Mouse (Mus musculus): ENCODE measurements around the gene Gm11568.
"Not testable (repeated sequence)": the region's sequence is repeated elsewhere in the genome, so short reads cannot be mapped to it uniquely, and the experiment has no call there.

The Gm11568 gene

DNA sequence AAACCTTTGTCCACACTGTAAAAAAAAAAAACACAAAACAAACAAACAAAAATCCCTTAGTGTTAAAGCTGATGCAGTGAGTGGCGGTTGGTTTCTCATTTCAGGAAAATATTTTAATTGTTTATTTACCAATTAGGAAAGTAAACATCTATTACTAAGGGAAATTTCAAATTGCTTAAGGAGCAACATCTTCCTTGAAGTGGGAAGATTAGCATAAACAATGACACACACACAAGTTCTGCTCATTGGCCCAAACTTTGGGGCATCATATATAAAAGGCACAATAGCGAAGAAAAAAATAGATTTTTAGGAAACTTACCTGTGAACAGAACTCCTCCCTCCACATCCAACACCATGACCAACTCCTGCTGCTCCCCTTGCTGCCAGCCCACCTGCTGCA, at the start of gene Gm11568:
TSS of gene Gm11568 (plus strand) at position 301 of the 400 bp plus-strand sequence.
- DNase-seq (ENCODE audit: low read depth): no peak

GRCm38 (mm10) chr11:99809792-99810191, 47.9 kb upstream of the Gm11568 start, which contains the start of gene Krtap4-13:
TSS of gene Krtap4-13 (minus strand) at chr11:99809892.
- DNase-seq (ENCODE audit: low read depth): not testable (repeated sequence)

GRCm38 (mm10) chr11:99815566-99815965, 42.2 kb upstream of the Gm11568 start, which contains the start of gene Gm11564:
TSS of gene Gm11564 (minus strand) at chr11:99815666.
- not testable (repeated sequence) for DNase-seq (ENCODE audit: low read depth)

- no peak for DNase-seq (ENCODE audit: low read depth)
Measured at GRCm38 (mm10) chr11:99837966-99838365, 19.8 kb upstream of the Gm11568 start, which contains the start of gene 2300003K06Rik. TSS of gene 2300003K06Rik (minus strand) at chr11:99838066.

- DNase-seq (ENCODE audit: low read depth): no peak
Measured at GRCm38 (mm10) chr11:99842185-99842584, 15.5 kb upstream of the Gm11568 start.

- DNase-seq (ENCODE audit: low read depth): no peak
Measured at GRCm38 (mm10) chr11:99846746-99847145, 11.0 kb upstream of the Gm11568 start.

GRCm38 (mm10) chr11:99851508-99851907, 6.2 kb upstream of the Gm11568 start, which contains the start of gene Krtap4-16:
TSS of gene Krtap4-16 (minus strand) at chr11:99851608.
- no peak for DNase-seq (ENCODE audit: low read depth)

GRCm38 (mm10) chr11:99854121-99854520, 3.6 kb upstream of the Gm11568 start:
- no peak for DNase-seq (ENCODE audit: low read depth)

DNA sequence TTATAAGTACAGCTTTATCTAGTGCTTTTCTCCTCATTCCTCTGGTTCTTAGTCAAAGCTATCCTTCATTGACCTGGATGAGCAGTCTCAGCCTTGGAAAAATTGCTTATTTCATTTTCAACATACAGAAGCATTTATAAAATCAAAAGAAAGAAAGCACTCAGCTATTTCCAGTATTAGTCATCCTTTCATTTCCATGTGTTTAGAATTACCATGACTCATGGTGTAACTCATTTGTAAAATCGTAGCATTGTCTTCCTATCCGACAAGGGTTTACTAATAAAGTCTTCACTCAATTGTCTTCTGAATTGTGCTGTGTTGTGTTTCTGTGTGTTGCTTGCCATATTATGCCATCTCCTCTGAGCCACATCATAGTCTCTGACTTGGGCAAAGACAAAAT, 1.0 kb downstream of the Gm11568 start:
- DNase-seq (ENCODE audit: low read depth): no peak

DNA sequence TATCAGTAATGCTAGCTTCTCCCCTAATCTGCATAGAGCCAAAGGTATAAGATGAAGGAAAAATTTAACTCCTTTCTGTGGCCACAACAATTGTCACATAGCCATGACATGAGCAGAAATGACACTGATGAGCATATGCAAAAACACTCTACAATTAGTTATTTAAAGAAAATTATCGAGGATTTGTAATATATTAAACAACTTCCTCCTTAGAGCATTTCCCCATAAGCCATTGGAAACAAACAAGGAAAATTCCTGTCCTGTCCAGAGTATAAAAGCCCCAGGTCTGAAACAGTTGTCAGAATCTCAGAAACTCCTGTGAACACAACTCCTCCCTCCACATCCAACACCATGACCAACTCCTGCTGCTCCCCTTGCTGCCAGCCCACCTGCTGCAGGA, 6.5 kb downstream of the Gm11568 start, which contains the start of gene Gm11559:
TSS of gene Gm11559 (plus strand) at position 301 of the 400 bp plus-strand sequence.
- DNase-seq (ENCODE audit: low read depth): not testable (repeated sequence)

DNA sequence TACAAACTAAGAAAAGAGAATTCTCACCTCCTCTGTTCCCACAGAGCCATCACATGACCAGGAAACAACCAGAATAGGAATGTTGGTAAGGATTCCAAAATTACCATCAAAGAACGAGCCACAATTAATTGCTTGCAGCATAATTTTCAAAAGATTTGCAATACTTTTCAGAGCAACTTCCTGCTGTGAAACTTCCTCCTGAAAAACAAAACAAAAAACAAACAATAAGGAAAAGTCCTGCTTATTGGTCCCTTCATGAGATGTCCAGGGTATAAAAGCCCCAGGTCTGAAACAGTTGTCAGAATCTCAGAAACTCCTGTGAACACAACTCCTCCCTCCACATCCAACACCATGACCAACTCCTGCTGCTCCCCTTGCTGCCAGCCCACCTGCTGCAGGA, 15.4 kb downstream of the Gm11568 start, which contains the start of gene Krtap9-1:
TSS of gene Krtap9-1 (plus strand) at position 301 of the 400 bp plus-strand sequence.
- not testable (repeated sequence) for DNase-seq (ENCODE audit: low read depth)

- DNase-seq (ENCODE audit: low read depth): not testable (repeated sequence)
Measured at GRCm38 (mm10) chr11:99878887-99879286, 21.2 kb downstream of the Gm11568 start, which contains the start of gene Gm11567. TSS of gene Gm11567 (plus strand) at chr11:99879187.

DNA sequence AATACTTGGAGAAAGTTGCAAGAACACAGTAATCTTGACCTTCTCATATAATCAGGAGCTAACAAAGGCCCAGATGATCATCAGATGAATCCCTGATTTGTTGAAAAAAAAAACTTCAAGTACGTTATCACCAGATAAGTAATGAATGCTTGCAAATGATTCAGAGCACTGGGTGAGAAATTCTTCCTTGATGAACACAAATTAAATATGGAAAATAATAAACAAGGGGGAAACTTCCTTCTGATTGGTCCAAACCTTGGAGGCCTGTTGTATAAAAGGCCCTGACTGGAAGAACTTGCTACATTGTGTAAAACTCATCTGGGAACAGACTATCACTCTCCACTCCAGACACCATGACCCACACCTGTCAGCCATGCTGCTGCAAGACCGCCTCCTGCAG, 49.9 kb downstream of the Gm11568 start, which contains the start of gene Krtap31-1:
TSS of gene Krtap31-1 (plus strand) at position 301 of the 400 bp plus-strand sequence.
- no peak for DNase-seq (ENCODE audit: low read depth)

Measured in 416B (cell line).